Mouse (Mus musculus) spleen, postnatal 4 days (tissue): Measurements from ENCODE around the gene Ugt1a5.
"Not testable (repeated sequence)": the region's sequence is repeated elsewhere in the genome, so short reads cannot be mapped to it uniquely, and the experiment has no call there.

Experiments used
- DNase-seq, 2 experiments: peaks; one replicate each; pipeline ENCODE4 v3.0.0; 2022; ENCODE audit warnings: low spot score in 2 of 2

Gene Ugt1a5

DNA sequence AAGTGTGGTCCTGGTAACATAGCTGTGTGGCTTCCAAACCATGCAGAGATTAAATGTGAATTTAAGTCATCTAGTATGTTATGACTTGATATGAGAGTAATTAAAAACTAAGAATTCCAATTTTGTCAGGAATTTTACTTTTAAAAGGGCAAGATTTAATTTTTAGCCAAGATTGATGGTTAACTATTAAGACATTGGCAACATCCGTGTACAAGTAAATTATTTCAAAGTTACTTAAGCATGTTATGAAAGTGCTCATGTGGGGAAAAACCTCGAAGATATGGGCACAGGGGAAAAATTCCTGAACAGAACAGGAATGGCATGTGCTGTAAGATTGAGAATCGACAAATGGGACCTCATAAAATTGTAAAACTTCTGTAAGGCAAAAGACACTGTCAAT lies 31.6 kb downstream of the Ugt1a5 start:
- no peak for DNase-seq

DNA sequence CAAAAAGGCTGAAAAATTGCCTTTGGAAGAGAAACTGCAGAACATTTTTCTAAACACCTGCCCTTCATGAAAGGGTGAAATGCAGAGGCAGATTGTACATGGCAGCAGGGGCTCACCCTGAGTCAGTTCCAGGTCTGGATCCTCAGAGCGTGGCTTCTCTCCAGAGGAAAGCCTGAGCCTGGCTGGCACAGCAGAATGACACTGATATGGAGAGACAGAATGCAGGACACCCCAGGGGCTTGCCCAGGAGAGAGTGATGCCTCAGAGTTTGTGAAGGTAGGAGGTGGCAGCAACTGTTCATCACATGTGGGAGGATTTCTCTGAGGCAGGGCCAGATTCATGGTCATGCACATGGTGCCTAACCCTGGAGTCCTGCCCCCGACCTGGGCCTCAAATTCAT lies 34.2 kb downstream of the Ugt1a5 start:
- DNase-seq = no peak

DNA sequence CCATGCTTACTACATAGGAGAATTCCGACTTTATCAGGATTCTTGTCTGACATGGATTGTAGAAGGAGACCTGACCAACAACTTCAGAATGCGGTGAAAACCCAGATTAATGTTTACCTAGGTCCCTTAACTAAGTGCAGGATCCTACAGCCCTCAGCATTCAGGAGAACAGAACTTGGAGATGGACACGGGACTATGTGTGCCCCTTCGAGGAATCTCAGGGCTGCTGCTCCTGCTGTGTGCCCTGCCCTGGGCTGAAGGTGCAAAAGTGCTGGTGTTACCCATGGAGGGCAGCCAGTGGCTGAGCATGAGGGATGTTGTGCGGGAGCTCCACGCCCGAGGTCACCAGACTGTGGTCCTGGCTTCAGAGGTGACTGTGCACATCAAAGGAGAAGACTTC lies 34.6 kb downstream of the Ugt1a5 start, which contains the start of gene Ugt1a2:
TSS of gene Ugt1a2 (plus strand) at position 146 of the 400 bp plus-strand sequence.
- DNase-seq = no peak

DNA sequence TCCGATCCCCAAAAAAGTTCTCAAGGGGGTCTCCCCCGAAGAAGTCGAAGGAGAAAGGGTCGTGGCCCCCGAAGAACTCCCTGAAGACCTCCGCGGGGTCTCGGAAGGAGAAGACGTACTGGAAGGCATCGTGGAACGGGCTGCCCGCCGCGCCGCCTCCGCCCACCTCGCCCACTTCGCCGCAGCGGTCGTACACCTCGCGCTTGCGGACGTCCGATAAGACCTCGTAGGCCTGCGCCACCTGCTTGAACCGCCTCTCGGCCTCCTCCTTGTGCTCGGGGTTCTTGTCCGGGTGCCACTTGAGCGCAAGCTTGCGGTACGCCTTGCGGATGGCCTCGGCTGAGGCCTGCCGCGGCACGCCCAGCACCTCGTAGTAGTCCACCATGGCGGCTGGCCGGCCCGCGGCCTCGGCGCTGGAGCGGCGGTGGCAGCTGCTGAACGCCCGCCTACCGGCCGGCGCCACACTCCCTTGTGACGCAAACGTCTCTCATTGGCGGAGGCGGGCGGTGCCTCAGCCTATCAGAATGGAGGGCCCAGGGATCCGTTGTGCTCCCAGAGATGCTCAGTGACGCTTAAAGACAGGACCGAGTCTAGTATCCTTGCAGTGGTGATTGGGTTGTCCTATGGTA lies 39.6 kb downstream of the Ugt1a5 start, which contains the start of gene Dnajb3:
TSS of gene Dnajb3 (minus strand) at position 489 of the 629 bp plus-strand sequence.
- peak; percentile 85 to 91 for DNase-seq

DNA sequence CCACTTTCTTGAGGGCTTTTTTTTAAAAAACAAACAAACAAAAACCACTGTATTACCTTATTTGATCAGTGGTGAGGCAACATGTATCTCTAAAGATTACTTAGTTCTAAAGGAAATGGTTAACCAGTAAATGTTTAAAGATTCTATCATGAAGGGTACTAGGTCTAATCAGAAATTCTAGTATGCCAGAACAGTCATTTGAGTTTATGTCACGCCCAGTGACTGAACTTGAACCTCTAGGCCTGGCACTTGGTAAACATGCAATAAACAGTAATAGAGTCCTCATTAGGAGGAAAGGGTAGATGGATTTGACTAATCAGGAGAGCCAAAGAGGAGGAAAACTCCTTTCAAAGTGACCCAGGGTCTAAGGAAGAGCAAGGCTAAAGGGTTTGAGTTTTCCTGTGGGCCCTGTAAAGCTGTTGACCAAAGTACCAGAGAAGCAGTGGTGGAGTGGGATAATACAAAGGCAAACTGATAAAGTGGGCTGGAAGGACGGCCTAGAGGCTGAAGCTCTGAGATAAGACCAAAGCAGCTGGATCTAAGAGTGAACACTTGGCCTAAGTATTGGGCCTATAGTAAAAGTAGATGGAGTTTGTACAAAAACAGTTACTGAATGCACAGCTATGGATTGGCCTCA lies 41.1 kb downstream of the Ugt1a5 start:
- no peak for DNase-seq

DNA sequence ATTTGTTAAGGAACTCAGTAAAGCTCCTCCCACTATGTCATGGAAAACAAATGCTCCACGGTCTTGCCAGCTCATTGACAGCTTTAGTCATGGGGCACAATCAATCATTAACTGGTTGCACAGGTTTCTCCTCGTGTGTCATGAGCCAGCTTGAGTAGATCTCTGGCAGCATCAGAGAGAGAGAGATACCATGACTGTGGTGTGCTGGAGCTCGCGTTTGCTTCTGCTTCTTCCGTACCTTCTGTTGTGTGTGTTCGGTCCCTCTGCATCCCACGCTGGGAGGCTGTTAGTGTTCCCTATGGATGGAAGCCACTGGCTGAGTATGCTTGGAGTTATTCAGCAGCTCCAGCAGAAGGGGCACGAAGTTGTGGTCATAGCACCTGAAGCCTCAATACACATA lies 46.0 kb downstream of the Ugt1a5 start, which contains the start of gene Ugt1a1:
TSS of gene Ugt1a1 (plus strand) at position 148 of the 400 bp plus-strand sequence.
- peak in 1 of 2 experiments; percentile 70 for DNase-seq

DNA sequence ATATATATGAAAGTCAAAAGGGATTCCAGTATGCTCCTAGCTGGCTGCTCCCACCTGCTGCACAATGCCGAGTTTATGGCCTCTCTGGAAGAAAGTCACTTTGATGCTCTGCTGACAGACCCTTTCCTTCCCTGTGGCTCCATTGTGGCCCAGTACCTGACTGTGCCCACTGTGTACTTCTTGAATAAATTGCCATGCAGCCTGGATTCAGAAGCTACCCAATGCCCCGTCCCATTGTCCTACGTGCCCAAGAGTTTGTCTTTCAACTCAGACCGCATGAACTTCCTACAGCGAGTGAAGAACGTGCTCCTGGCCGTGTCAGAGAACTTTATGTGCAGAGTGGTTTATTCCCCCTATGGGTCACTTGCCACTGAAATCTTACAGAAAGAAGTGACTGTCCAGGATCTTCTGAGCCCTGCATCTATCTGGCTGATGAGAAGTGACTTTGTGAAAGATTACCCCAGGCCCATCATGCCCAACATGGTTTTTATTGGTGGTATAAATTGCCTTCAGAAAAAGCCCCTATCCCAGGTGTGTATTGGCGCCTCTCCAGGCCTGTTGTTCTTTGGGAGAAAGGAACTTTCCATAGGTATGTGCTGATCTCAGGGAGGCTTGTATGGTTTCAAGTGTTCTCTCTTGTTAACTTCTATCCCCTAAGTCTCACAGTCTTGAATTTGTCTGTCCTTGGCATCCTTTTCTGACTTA lies 46.7 kb downstream of the Ugt1a5 start:
- DNase-seq = peak in 1 of 2 experiments; percentile 66

DNA sequence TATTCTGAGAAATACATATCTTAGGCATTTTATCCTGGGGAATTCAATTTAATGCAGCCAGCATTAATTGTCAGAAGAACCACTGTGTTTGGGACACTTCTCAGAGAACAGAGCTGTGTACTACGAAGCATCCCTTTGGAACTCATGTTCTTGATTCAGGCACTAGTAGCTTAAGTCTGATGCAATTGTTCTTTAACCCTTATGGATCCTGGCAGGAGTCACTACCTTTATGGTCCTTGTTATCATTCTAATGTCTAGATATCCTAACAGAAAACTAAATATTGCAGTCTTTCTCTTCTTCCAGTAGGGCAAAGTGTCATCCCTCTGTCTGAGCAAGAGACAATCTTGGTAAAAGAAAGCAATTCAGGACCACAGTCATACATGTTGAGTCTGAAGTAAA lies 47.2 kb downstream of the Ugt1a5 start:
- peak in 1 of 2 experiments; percentile 40 for DNase-seq

DNA sequence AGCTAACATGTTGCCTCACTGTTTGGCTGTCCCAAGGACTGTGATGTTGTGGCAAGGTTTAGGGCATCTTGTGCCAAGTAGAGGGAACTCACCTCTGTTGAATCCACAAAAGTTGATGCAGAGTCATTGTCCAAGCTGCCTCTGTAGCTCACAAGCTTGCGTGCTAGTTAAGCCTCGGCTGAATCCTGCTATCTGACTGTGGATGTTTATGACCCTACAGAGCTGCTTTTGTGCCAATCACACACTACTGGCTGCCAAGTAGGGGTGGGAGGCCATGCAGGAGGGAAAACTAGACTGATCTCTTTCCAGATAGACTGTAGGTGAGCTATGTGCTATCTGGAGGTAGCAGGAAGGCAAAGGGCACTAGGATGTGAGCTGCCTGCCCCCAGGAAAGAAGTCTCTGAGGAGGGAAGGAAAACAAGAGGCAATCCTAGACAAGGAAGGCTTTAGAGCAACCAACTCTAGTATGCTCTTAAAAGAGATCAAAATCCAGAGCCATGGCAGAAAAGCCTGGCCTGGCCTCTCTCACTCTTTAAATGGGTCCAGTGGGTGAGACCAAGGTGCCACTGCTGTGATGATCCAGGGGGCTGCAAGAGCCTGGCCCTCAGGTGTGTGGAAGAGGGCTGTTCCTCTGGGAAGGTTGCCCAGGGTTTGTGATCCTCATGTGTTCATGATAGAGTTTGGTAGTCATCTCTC lies 48.1 kb downstream of the Ugt1a5 start:
- DNase-seq = peak in 1 of 2 experiments; percentile 69

DNA sequence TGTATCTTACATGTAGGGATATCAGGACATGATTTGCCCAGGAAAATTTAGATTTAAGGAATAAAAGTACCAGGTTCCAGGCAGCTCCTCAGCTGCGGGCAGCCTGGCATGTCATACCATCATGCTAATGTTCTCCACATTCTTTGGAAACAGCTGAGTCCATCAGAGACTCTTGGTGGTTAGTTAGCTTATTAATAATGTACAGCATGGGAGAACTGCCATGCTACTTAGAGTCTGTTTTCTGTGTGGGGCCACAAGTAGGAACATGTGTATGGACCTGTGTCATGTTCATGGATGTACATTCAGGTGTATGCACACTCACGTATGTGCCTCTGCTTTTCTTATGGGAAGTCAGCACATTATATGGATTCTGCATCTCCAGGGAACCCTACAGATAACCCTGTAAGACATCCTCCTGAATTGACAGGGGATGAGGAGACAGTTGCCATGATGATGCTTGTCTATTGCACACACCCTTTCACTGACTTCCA lies 48.7 kb downstream of the Ugt1a5 start:
- DNase-seq = no peak

DNA sequence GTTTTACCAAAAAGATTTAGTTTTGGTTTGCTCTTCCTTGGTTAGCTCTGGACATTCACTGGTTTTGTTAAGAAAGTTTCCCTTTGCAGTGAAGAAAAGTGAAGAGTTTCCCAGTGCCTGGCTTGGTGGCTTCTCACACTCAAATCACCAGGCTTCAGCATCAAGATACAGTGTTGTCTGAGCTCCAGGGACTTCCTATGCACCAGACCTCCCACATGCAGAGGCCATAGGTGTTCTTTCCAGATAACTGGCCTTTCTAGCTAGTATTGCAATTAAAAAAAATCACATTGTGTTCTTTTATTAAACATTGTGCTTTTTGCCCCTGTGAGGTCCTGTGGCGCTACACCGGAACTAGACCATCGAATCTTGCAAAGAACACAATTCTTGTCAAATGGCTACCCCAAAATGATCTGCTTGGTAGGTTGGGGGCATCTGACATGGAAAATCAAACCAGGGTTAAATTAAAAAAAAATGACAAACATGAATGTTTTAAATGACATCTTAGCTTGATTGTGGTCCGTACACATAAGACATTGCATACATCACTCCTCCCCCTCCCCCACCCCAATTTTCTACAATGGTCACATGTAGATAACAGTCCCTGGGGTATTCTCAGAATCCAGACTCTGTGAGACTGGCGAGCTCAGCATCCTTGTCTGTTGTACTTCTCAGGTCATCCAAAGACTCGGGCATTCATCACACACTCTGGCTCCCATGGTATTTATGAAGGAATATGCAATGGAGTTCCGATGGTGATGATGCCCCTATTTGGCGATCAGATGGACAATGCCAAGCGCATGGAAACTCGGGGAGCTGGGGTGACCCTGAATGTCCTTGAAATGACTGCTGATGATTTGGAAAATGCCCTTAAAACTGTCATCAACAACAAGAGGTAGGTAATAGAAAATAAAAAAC lies 49.9 kb downstream of the Ugt1a5 start:
- DNase-seq = peak in 1 of 2 experiments; percentile 67

DNA sequence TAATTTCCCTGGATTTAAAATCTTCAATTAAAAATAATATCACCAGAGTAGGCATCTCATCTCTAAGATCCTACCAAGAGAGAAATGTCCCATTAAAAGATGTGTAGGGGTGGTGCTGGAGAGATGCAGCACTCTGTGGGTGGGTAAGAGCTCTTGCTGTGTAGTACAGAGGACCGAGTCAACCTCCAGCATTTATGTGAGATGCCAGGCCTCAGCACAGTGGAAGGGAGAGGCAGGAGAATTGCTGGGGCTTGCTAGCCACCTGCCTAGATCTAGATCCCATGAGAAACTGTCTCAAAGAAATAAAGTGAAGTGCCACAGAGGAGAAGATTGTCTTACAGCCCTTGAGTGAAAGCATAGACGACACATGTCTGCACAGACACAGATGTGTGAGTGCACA lies 50.7 kb downstream of the Ugt1a5 start:
- DNase-seq = peak in 1 of 2 experiments; percentile 68

DNA sequence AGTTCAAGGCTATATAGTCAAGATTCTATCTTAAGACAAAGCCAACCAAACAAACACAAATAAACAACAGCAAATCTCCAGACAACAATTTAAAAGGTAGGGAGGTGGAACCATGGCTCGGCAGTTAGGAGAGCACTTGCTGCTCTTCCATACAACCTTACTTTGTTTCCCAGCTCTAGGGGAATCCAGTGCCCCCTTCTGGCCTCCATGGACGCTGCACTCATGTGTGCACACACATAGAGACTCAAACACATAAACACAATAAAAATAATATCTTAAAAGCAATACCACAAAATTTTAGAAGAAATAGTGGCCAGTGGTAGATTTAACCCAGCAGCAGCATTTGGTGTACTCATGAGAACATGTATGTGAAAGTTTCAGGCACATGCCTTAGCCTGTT lies 51.3 kb downstream of the Ugt1a5 start:
- DNase-seq = peak in 1 of 2 experiments; percentile 69

DNA sequence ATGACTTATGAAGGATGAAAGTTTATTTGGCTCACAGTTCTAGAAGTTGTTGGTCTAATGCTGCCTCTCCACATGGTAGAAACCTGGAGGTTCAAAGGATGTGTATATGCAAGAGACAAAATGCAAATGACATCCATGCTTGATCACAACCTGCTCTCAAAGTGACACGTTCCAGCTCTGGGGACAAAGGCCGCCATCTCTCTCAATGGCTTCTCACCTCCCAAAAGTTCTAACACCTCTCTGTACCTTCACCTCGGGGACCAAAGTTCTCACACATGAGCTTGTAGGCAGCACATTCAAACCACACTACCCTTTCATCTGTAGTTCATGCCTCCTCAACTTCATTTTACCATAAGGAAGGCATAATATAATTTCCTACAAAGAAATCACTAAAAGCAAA lies 51.8 kb downstream of the Ugt1a5 start:
- DNase-seq = peak in 1 of 2 experiments; percentile 64

DNA sequence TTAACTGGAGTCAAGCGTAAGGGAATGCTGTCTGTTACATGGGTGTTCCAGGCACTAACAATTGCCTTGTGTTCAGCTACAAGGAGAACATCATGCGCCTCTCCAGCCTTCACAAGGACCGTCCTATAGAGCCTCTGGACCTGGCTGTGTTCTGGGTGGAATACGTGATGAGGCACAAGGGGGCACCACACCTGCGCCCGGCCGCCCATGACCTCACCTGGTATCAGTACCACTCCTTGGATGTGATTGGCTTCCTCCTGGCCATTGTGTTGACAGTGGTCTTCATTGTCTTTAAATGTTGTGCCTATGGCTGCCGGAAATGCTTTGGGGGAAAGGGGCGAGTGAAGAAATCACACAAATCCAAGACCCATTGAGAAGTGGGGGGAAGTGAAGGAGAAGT lies 52.2 kb downstream of the Ugt1a5 start:
- DNase-seq = peak in 1 of 2 experiments; percentile 71

DNA sequence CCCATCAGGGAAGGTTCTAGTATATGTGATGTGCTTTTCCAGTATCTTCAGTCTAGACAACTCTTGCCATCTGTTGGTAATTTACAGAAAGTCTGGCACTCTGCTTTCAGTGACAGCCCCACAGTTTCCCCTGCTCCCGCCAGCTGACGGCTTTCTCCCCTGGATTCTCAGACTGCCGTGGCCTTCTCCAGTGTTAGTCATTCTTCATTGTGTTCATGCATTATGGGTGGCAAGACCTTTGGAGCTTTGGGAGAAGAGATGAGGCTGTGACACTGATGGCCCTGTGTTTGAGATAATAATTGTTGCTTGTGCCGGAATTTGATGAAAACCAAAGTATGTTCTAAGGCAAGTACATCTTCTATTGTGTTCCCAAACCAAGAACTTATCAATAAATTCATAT lies 52.8 kb downstream of the Ugt1a5 start:
- DNase-seq = no peak

DNA sequence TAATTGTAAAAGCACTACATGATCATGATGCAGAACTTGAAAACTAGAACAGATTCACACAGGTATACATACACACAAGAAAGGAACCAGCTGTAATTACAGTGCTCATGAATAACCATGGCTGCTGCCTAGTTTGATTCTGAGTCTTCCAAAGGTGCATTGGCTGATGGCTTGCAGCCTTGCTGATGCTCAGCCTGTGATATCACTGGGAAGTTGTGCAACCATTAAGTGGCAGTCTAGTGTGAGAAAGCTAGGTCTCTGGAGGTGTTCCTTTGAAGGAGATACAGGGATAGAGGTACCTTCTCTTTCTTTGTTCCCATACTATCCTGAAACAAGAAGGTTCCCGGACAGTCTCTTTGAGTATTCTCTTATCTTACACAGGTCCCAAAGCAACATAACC lies 53.2 kb downstream of the Ugt1a5 start:
- peak in 1 of 2 experiments; percentile 70 for DNase-seq

DNA sequence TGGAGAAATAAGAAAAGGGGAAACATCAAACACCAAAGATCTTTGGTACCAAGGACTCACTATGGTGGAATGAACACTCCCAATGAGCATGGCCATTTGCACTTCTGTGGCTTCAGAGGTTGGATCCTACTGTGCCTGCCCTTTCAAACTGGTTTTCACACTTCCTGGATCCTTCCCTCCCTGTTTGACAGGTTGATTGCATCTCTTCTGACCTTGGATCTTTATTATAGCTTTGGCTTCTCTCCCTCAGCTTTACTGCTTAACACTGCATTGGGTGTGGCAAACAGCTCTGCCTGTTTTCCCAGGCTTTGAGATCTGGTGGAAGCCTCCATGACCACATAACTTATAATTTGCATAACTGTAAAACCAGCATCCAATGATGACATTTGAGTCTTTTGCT lies 54.5 kb downstream of the Ugt1a5 start:
- DNase-seq = peak in 1 of 2 experiments; percentile 68

DNA sequence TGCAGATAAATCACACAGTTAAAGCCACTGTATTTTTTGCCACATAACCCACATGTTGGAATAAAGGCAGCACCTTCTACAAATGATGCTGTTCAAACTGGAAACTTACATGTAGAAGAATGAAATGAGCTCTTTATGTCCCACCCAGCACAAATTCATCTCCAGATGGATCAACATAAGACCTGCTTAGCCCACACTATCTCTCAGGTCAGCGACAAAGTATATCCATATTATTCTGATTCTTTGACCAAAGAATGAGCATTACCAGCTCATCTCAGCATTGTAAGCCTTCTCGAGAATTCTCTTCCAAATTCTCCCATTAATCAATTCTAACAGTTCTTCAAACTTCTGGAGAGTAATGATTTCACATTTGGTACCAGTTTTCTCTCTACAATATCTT lies 56.4 kb downstream of the Ugt1a5 start:
- DNase-seq = no peak

DNA sequence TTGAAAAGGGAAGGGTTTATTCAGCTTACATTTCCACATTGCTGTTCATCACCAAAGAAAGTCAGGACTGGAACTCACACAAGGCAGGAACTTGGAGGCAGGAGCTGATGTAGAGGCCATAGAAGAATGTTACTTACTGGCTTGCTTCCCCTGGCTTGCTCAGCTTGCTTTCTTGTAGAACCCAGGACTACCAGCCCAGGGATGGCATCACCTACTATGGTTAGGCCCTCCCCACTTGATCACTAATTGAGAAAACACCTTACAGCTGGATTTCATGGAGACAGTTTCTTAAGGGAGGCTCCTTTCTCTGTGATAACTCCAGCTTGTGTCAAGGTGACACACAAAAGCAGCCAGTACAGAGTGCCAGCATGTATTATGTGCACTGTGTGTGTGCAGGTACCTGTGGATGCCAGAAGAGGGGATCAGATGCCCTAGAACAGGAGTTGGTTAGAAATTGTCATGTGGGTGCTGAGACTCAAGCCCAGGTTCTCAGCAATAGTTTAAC lies 57.3 kb downstream of the Ugt1a5 start:
- DNase-seq = not testable (repeated sequence)
